ENCODE assay signal across 8 mouse cellular contexts in genomic region chr2:131063404-131063864, GRCm38 (mm10). TPM values are rescaled to one million over a fixed set of nuclear protein-coding genes. Genes with fewer than 3 reads are reported as not detected.
A peak's percentile ranks its signal among the peaks of the same experiment; 100 is the strongest.
DNase-seq lines count a peak whose midpoint lies in the region; ATAC-seq lines count a peak whose summit lies in the region.

Adam33 (minus strand) TSS chr2:131063814.

- no peaks in the 10 kb centered on the region for H3K36me3 ChIP-seq in lung, embryonic 15.5 days
- no peaks in the 10 kb centered on the region for H3K36me3 ChIP-seq in embryonic facial prominence, embryonic 11.5 days (replicated peaks; ENCODE audit: control insufficient read depth, insufficient read depth, low read depth, low read length)
- no peaks in the 10 kb centered on the region for H3K36me3 ChIP-seq in hindbrain, embryonic 10.5 days

- H3K9ac ChIP-seq in lung, embryonic 15.5 days: peak within 1 kb of the TSS; percentile 16; the same call in 1 of the 2 replicates
- peak within 1 kb of the TSS; percentile 46 for H3K9ac ChIP-seq in embryonic facial prominence, embryonic 11.5 days (replicated peaks; ENCODE audit: low read length)

- H3K4me2 ChIP-seq in lung, embryonic 15.5 days: peak within 1 kb of the TSS; percentile 64
- peak within 1 kb of the TSS; percentile 45 for H3K4me2 ChIP-seq in embryonic facial prominence, embryonic 11.5 days (ENCODE audit: low read depth, low read length)

- WGBS in lung, embryonic 15.5 days: 1% methylated on average over 21 of the region's 27 CpGs
- 1% methylated on average over 22 of the region's 27 CpGs for WGBS in embryonic facial prominence, embryonic 11.5 days
- 4% methylated on average over 22 of the region's 27 CpGs for WGBS in hindbrain, embryonic 10.5 days

- peak within 1 kb of the TSS; percentile 28 for H3K4me3 ChIP-seq in lung, embryonic 15.5 days
- peak within 1 kb of the TSS; percentile 12; the same call in 1 of the 2 replicates for H3K4me3 ChIP-seq in embryonic facial prominence, embryonic 11.5 days (ENCODE audit: low read depth, low read length)
- peak within 1 kb of the TSS; percentile 39 for H3K4me3 ChIP-seq in hindbrain, embryonic 10.5 days

- ATAC-seq in lung, embryonic 15.5 days (ENCODE audit: borderline replicate concordance, extremely low read depth, low FRiP score, low TSS enrichment): 0 out of 2 replicates have a peak, but pooled peaks have one; percentile 36
- ATAC-seq in embryonic facial prominence, embryonic 11.5 days (replicated peaks; ENCODE audit: insufficient number of reproducible peaks, low FRiP score, low TSS enrichment, low read depth): peak; percentile 68; the same call in 1 of the 2 replicates

- no peak within 1 kb of the TSS for H3K27ac ChIP-seq in lung, embryonic 15.5 days
- no peak within 1 kb of the TSS for H3K27ac ChIP-seq in embryonic facial prominence, embryonic 11.5 days (replicated peaks; ENCODE audit: low read depth, low read length)
- H3K27ac ChIP-seq in hindbrain, embryonic 10.5 days: no peak within 1 kb of the TSS

- peaks cover 29% of the 10 kb centered on the region for H3K27me3 ChIP-seq in lung, embryonic 15.5 days
- H3K27me3 ChIP-seq in embryonic facial prominence, embryonic 11.5 days (ENCODE audit: control insufficient read depth, insufficient read depth, low read length): peaks cover 10% of the 10 kb centered on the region
- peaks cover 58% of the 10 kb centered on the region for H3K27me3 ChIP-seq in hindbrain, embryonic 10.5 days (ENCODE audit: insufficient read depth, poor library complexity, severe bottlenecking)

- no peaks in the 10 kb centered on the region for H3K9me3 ChIP-seq in lung, embryonic 15.5 days
- H3K9me3 ChIP-seq in embryonic facial prominence, embryonic 11.5 days (replicated peaks; ENCODE audit: control insufficient read depth, low read length): no peaks in the 10 kb centered on the region
- H3K9me3 ChIP-seq in hindbrain, embryonic 10.5 days: no peaks in the 10 kb centered on the region

- peaks cover 30% of the 10 kb centered on the region for H3K4me1 ChIP-seq in lung, embryonic 15.5 days
- peaks cover 6% of the 10 kb centered on the region for H3K4me1 ChIP-seq in embryonic facial prominence, embryonic 11.5 days (ENCODE audit: control insufficient read depth, insufficient read depth, low read length)
- H3K4me1 ChIP-seq in hindbrain, embryonic 10.5 days (replicated peaks): peaks cover 29% of the 10 kb centered on the region

- DNase-seq in lung, postnatal 36 days: no peak
- no peak for DNase-seq in embryonic facial prominence, embryonic 11.5 days (ENCODE audit: low spot score)
- DNase-seq in hindbrain, embryonic 10.5 days (ENCODE audit: low spot score): no peak
- DNase-seq in lung, postnatal 4 days: peak; percentile 35 to 47
- DNase-seq in frontal cortex, postnatal 36 days (ENCODE audit: low spot score in 2 of 2): no peak
- no peak for DNase-seq in thymus, postnatal 14 days
- no peak for DNase-seq in thymus, adult 18-20 months

RNA-seq across cellular contexts. Expression of gene Adam33, which starts in this region (rescaled TPM):
- 4.0 and 8.1 TPM in 2 replicates for polyA plus RNA-seq in lung, embryonic 15.5 days (2015; fragmentation: Nextera tagmentation; extraction: Ambion mirVana)
- polyA plus RNA-seq in embryonic facial prominence, embryonic 11.5 days (2014; fragmentation: Nextera tagmentation; extraction: Ambion mirVana): 0.57 and 0.80 TPM in 2 replicates
- 0.29 and 0.55 TPM in 2 replicates for polyA plus RNA-seq in hindbrain, embryonic 10.5 days (2016; fragmentation: Nextera tagmentation; extraction: Ambion mirVana)

Comparison
In these comparisons a context has a peak if more than half of its experiments do, and no peak if none do; other contexts are left out.
1. DNase-seq: peak in lung, postnatal 4 days (2 of 2); none in lung, postnatal 36 days (single experiment), embryonic facial prominence, embryonic 11.5 days (single experiment), hindbrain, embryonic 10.5 days (single experiment), frontal cortex, postnatal 36 days (0 of 2), thymus, postnatal 14 days (single experiment) and thymus, adult 18-20 months (0 of 2).
2. Peak in ATAC-seq, H3K4me3 ChIP-seq, H3K9ac ChIP-seq and H3K4me2 ChIP-seq in embryonic facial prominence, embryonic 11.5 days; RNA of the gene not detected or under 1 TPM.
3. Peak in every context shown above with its lines, with median percentiles within 50 percentile points of each other: H3K4me3 ChIP-seq.